33 mouse cellular contexts compared by ENCODE assay signal in genomic region chr14:12299654-12300053, GRCm38 (mm10). TPM values are rescaled to one million over a fixed set of nuclear protein-coding genes. Genes with fewer than 3 reads are reported as not detected.
DNase-seq lines count a peak whose midpoint lies in the region; ATAC-seq and TF ChIP-seq lines count a peak whose summit lies in the region.
"Had no signal": no experiment of that assay in that cellular context is flagged by ENCODE, and none has a peak within 500 bp of the region (broad histone marks: within the 10 kb centered on the region; RNA-seq: fewer than 3 reads in every experiment).

No protein-coding gene starts in this region.

- H3K9me3 ChIP-seq in heart, embryonic 12.5 days (replicated peaks) = no peaks in the 10 kb centered on the region
- no peaks in the 10 kb centered on the region for H3K9me3 ChIP-seq in forebrain, embryonic 14.5 days (replicated peaks; ENCODE audit: control insufficient read depth, low read length)
- H3K9me3 ChIP-seq: G1E; heart, embryonic 13.5 days; hindbrain, embryonic 15.5 days; kidney, embryonic 15.5 days; neural tube, embryonic 15.5 days had no signal

- no peak overlapping the region for H3K9ac ChIP-seq in heart, embryonic 12.5 days
- no peak overlapping the region for H3K9ac ChIP-seq in forebrain, embryonic 14.5 days (ENCODE audit: low read length)
- H3K9ac ChIP-seq: heart, embryonic 13.5 days; hindbrain, embryonic 15.5 days; kidney, embryonic 15.5 days; liver, embryonic 14.5 days; neural tube, embryonic 15.5 days had no signal

- H3K4me2 ChIP-seq in heart, embryonic 12.5 days = no peak overlapping the region
- H3K4me2 ChIP-seq in forebrain, embryonic 14.5 days (ENCODE audit: low read length) = no peak overlapping the region
- H3K4me2 ChIP-seq: heart, embryonic 13.5 days; hindbrain, embryonic 15.5 days; kidney, embryonic 15.5 days; neural tube, embryonic 15.5 days had no signal

- ATAC-seq in heart, embryonic 12.5 days (ENCODE audit: insufficient number of reproducible peaks, low FRiP score) = no peak
- peak; percentile 40; the same call in 1 of the 2 replicates for ATAC-seq in forebrain, embryonic 14.5 days
- ATAC-seq: Patski had no signal

- 73% methylated on average over 6 of the region's 6 CpGs for WGBS in heart, embryonic 12.5 days
- 15% methylated on average over 6 of the region's 6 CpGs for WGBS in forebrain, embryonic 14.5 days
- 70% methylated on average over 6 of the region's 6 CpGs for WGBS in cerebellum, adult 2 months

- no peaks in the 10 kb centered on the region for H3K27me3 ChIP-seq in heart, embryonic 12.5 days (replicated peaks)
- no peaks in the 10 kb centered on the region for H3K27me3 ChIP-seq in forebrain, embryonic 14.5 days (replicated peaks; ENCODE audit: control insufficient read depth, insufficient read depth, low read length)
- H3K27me3 ChIP-seq in cerebellum, adult 2 months (ENCODE audit: control insufficient read depth, insufficient read depth, low read length) = no peaks in the 10 kb centered on the region
- H3K27me3 ChIP-seq: CH12.LX; heart, embryonic 13.5 days; hindbrain, embryonic 15.5 days; kidney, embryonic 15.5 days; neural tube, embryonic 15.5 days had no signal

- no peak for TF ChIP-seq CTCF in cerebellum, adult 2 months (IDR thresholded peaks at IDR 0.05; ENCODE audit: borderline replicate concordance, insufficient read depth, low read depth, low read length)

- peaks cover 13% of the 10 kb centered on the region for H3K36me3 ChIP-seq in heart, embryonic 12.5 days
- no peaks in the 10 kb centered on the region for H3K36me3 ChIP-seq in forebrain, embryonic 14.5 days (ENCODE audit: control insufficient read depth, insufficient read depth, low read length)
- H3K36me3 ChIP-seq: hindbrain, embryonic 15.5 days had no signal

- H3K4me1 ChIP-seq in heart, embryonic 12.5 days (replicated peaks) = no peaks in the 10 kb centered on the region
- no peaks in the 10 kb centered on the region for H3K4me1 ChIP-seq in forebrain, embryonic 14.5 days (ENCODE audit: control insufficient read depth, insufficient read depth, low read length)
- H3K4me1 ChIP-seq in cerebellum, adult 2 months (ENCODE audit: control insufficient read depth, insufficient read depth, low read length) = peaks cover 5% of the 10 kb centered on the region
- H3K4me1 ChIP-seq: heart, embryonic 13.5 days; hindbrain, embryonic 15.5 days; kidney, embryonic 15.5 days; neural tube, embryonic 15.5 days had no signal

- peak; percentile 41 for DNase-seq in embryo, embryonic 10.5 days (ENCODE audit: low spot score)
- no peak for DNase-seq in embryo, embryonic 10 days (ENCODE audit: low spot score)
- peak; percentile 51 for DNase-seq in heart, adult 11 months
- peak; percentile 7 for DNase-seq in ES-CJ7 (ENCODE audit: low read depth, low spot score)
- DNase-seq in forebrain, embryonic 14.5 days (ENCODE audit: low spot score) = peak; percentile 53
- DNase-seq in cerebellum, adult 2 months = no peak
- no peak for DNase-seq in right cerebral cortex, adult 18-20 months
- DNase-seq: adrenal gland, postnatal 14 days; cerebellum, adult 8-10 months; cerebellum, postnatal 36 days; gastrocnemius, adult 2 months; gastrocnemius, postnatal 36 days; heart, adult 2 months; heart, postnatal 10 days; kidney, adult 18-20 months; kidney, postnatal 25 days; liver; lung, adult 2 months; lung, postnatal 10 days; thymus, adult 2 months; thymus, postnatal 36 days had no signal

- H3K4me3 ChIP-seq in heart, embryonic 12.5 days = no peak overlapping the region
- no peak overlapping the region for H3K4me3 ChIP-seq in forebrain, embryonic 14.5 days (ENCODE audit: low read depth, low read length)
- no peak overlapping the region for H3K4me3 ChIP-seq in cerebellum, adult 2 months (replicated peaks; ENCODE audit: insufficient read depth, low read depth, low read length)
- H3K4me3 ChIP-seq: gastrocnemius, adult 2 months; heart, adult 2 months; heart, embryonic 13.5 days; hindbrain, embryonic 15.5 days; kidney, embryonic 15.5 days; neural tube, embryonic 15.5 days had no signal

- no peak overlapping the region for H3K27ac ChIP-seq in heart, embryonic 12.5 days (ENCODE audit: poor library complexity, severe bottlenecking)
- H3K27ac ChIP-seq in forebrain, embryonic 14.5 days (ENCODE audit: low read depth, low read length) = no peak overlapping the region
- H3K27ac ChIP-seq in cerebellum, adult 2 months (ENCODE audit: insufficient read depth, low read length) = no peak overlapping the region
- H3K27ac ChIP-seq: gastrocnemius, adult 2 months; heart, adult 2 months; heart, embryonic 13.5 days; hindbrain, embryonic 15.5 days; kidney, embryonic 15.5 days; liver, embryonic 14.5 days; neural tube, embryonic 15.5 days had no signal

- TF ChIP-seq POLR2A in cerebellum, adult 2 months (IDR thresholded peaks at IDR 0.05; ENCODE audit: borderline replicate concordance, insufficient read depth, low read length) = no peak

RNA-seq across cellular contexts. Expression of gene 3830406C13Rik, which starts 15.7 kb away (rescaled TPM):
- 22.3 and 29.3 TPM in 2 replicates for polyA plus RNA-seq in heart, embryonic 12.5 days (2016; fragmentation: Nextera tagmentation; extraction: Ambion mirVana)
- polyA plus RNA-seq in forebrain, embryonic 14.5 days (2014; fragmentation: Nextera tagmentation; extraction: Ambion mirVana) = 44.0 and 44.7 TPM in 2 replicates
- 25.6 and 27.4 TPM in 2 replicates for polyA plus RNA-seq in cerebellum, adult 2 months (2012; rRNA removed)

RNA-seq across cellular contexts. Expression of gene Gm49355, which starts 15.9 kb away (rescaled TPM):
- polyA plus RNA-seq in heart, embryonic 12.5 days (2016; fragmentation: Nextera tagmentation; extraction: Ambion mirVana) = 0.14 and 0.18 TPM in 2 replicates
- polyA plus RNA-seq in forebrain, embryonic 14.5 days (2014; fragmentation: Nextera tagmentation; extraction: Ambion mirVana) = 0.15 and 0.18 TPM in 2 replicates
- polyA plus RNA-seq in cerebellum, adult 2 months (2012; rRNA removed) = 0.33 and 0.34 TPM in 2 replicates
- polyA plus RNA-seq: C2C12; G1E; intestine, embryonic 14.5 days had no signal

RNA-seq across cellular contexts. Expression of gene Fezf2, which starts 48.3 kb away (rescaled TPM):
- 0.18 TPM in 1 of 2 replicates, not detected in the other for polyA plus RNA-seq in heart, embryonic 12.5 days (2016; fragmentation: Nextera tagmentation; extraction: Ambion mirVana)
- polyA plus RNA-seq in forebrain, embryonic 14.5 days (2014; fragmentation: Nextera tagmentation; extraction: Ambion mirVana) = 69.6 and 81.3 TPM in 2 replicates
- not detected in 2 replicates for polyA plus RNA-seq in cerebellum, adult 2 months (2012; rRNA removed)
- polyA plus RNA-seq: C2C12; G1E; heart, adult 2 months; intestine, embryonic 14.5 days; kidney, embryonic 15.5 days; limb, embryonic 11.5 days; liver, embryonic 14.5 days; lung, adult 2 months; neural tube, embryonic 15.5 days; Patski had no signal

Comparison
In these comparisons a context has a peak if more than half of its experiments do, and no peak if none do; other contexts are left out.
1. DNase-seq: peak in embryo, embryonic 10.5 days (single experiment), heart, adult 11 months (single experiment), ES-CJ7 (single experiment) and forebrain, embryonic 14.5 days (single experiment); none in embryo, embryonic 10 days (single experiment), cerebellum, adult 2 months (0 of 2) and right cerebral cortex, adult 18-20 months (single experiment).
2. RNA of gene Fezf2, which starts 48.3 kb away (polyA plus RNA-seq): 69.6 to 81.3 TPM in forebrain, embryonic 14.5 days; 0.18 TPM in heart, embryonic 12.5 days and not detected in cerebellum, adult 2 months; every median in the first group is over 10 times any median in the second.